Mouse (Mus musculus) testis, postnatal 10 days (tissue): ENCODE measurements around the gene Blm.

Source experiments
- DNase-seq: peaks from one replicate; pipeline ENCODE4 v3.0.0; 2021; ENCODE audit warnings: low spot score

Gene Blm

GRCm38 (mm10) chr7:80460199-80460598 is 74.7 kb downstream of the Blm start:
- DNase-seq = no peak

GRCm38 (mm10) chr7:80457831-80458343 is 77.0 kb downstream of the Blm start:
- DNase-seq = no peak

- DNase-seq = peak; percentile 60
These were observed 77.7 kb downstream of the Blm start for GRCm38 (mm10) chr7:80457241-80457640.

GRCm38 (mm10) chr7:80456327-80456726 is 78.6 kb downstream of the Blm start:
- no peak for DNase-seq

- no peak for DNase-seq
These were observed 79.3 kb downstream of the Blm start for GRCm38 (mm10) chr7:80455505-80456160.

- no peak for DNase-seq
These were observed 80.1 kb downstream of the Blm start for GRCm38 (mm10) chr7:80454786-80455185.

- DNase-seq = no peak
These were observed 80.9 kb downstream of the Blm start for GRCm38 (mm10) chr7:80453997-80454396.

- no peak for DNase-seq
These were observed 81.8 kb downstream of the Blm start for GRCm38 (mm10) chr7:80453121-80453520.

- DNase-seq = no peak
These were observed 82.7 kb downstream of the Blm start for GRCm38 (mm10) chr7:80452241-80452640.

- DNase-seq = no peak
These were observed 83.2 kb downstream of the Blm start for GRCm38 (mm10) chr7:80451550-80452232.

- DNase-seq = no peak
These were observed 84.6 kb downstream of the Blm start for GRCm38 (mm10) chr7:80450354-80450753.

GRCm38 (mm10) chr7:80449620-80450091 is 85.3 kb downstream of the Blm start:
- no peak for DNase-seq

GRCm38 (mm10) chr7:80447336-80447735 is 87.6 kb downstream of the Blm start:
- DNase-seq = no peak

- no peak for DNase-seq
These were observed 88.6 kb downstream of the Blm start for GRCm38 (mm10) chr7:80446221-80446878.

- DNase-seq = no peak
These were observed 89.4 kb downstream of the Blm start for GRCm38 (mm10) chr7:80445492-80445891.

- DNase-seq = no peak
These were observed 90.3 kb downstream of the Blm start for GRCm38 (mm10) chr7:80444401-80445249.

- DNase-seq = no peak
These were observed 91.8 kb downstream of the Blm start for GRCm38 (mm10) chr7:80443124-80443523.

- no peak for DNase-seq
These were observed 92.7 kb downstream of the Blm start for GRCm38 (mm10) chr7:80441986-80442904.

- DNase-seq = no peak
These were observed 94.2 kb downstream of the Blm start for GRCm38 (mm10) chr7:80440685-80441084.

- DNase-seq = no peak
These were observed 95.0 kb downstream of the Blm start for GRCm38 (mm10) chr7:80439789-80440488.
